Mouse (Mus musculus): ENCODE measurements around the gene Lrp5.
"Not testable (repeated sequence)": the region's sequence is repeated elsewhere in the genome, so short reads cannot be mapped to it uniquely, and the experiment has no call there.

Lrp5 gene

DNA sequence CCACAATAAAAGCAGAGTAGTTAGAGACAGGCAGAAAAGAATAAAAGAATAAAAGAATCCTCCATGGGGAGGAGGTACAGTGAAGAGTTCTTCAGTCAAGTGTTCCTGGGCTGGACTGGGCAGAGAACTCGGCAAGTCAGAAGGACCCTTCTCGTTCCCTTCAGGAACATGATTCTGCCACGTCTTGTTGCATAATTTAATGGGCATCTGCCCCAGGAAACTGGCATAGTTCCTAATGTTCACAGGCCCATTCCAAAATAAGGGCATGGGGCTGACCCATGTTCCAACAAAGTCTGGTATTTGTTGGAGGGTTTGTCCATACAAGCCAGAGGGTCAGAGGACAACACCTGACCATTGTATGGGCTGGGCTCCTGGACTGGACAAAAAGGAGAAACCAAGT lies 8.6 kb upstream of the Lrp5 start:
- DNase-seq = no peak

DNA sequence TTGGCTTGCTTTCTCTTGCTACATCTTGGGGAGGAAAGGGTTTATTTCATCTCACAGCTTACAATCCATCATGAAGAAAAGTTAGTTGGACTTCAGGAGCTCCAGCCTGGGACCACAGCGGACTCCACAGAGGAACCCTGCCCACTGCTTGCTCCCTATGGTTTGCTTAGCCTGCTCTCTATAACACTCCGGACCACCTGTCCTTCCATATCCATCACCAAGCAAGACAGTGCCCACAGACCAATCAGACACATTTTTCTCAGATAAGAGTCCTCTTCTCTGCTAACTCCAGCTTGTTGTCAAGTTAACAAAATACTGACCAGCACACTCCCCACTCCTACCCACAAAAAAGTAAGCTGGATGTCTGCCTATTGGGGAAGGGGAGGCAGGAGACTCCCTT lies 8.1 kb upstream of the Lrp5 start:
- no peak for DNase-seq

DNA sequence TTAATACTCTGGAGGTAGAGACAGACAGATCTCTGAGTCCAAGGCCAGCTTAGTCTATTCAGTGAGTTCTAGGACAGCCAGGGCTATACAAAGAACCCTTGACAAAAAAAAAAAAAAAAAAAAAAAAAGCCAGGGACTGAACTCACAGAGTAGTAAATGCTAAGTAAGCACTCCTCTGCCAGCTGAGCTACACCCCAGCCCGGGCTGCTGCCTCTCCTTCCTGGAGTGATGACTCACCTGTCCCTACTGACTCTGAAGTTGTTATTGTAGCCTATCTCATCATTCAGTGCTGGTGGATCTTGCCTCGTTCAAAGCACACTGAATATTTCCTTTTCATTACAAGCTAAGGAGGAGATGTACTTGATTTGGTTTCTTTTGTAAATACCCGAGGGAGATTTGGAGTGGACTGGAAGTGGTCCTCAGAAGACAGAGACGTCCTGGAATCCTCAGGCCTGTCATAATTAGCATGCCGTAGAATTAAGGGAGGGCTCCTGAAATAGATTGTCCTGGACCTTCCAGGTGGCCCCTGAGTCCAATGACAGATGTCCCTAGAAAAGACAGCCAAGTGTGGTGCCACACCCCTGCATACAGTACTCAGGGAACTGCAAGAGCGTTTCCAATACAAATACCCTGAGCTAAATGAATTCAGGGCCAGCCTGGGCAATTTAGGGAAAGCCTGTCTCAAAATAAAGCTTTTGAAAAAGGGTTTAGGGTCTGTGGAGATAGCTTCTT lies 6.2 kb upstream of the Lrp5 start:
- DNase-seq = peak; percentile 49 to 56

DNA sequence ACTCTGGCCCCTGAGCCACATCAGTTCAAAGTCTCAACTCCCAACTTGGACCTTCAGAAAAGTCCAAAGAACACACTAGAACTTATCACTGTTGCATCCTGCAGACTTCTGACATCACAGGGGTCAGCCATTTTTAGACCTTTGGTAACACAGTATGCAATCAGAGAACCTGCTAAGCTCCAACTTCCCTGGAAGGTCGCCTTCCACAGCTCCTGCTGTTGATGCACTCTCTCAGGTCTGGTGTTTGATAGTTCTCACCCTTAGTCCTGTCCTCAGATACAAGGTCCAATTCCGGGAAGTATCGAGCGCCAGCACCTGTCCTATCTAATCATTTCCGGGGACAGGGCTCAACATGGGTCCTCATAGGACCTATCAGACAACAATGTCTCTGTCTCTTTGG lies 5.0 kb upstream of the Lrp5 start:
- no peak for DNase-seq

DNA sequence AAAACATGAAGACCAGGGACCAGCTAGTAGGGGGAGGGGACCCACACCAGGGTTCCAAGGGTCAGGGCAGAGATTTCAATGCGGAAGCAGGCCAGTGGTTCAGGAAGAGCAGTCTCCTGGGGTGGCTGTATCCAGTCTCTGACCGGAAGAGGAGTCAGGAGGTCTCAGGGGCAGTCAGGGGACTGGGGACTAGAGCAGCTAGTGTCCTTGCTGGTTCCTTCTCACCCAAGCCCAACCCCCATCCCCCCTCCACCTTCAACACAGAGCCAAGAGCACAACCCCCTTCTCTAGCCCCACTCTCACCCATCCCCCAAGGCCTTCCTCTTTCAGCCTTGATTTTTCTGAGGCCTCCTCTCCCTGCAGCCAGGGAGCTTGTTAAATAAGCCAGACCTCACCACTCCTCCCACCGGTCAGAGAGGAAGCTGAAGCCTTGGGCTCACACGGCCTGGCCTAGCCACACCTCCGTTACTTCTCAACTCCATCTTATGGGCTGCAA lies 1.4 kb upstream of the Lrp5 start:
- DNase-seq = no peak

DNA sequence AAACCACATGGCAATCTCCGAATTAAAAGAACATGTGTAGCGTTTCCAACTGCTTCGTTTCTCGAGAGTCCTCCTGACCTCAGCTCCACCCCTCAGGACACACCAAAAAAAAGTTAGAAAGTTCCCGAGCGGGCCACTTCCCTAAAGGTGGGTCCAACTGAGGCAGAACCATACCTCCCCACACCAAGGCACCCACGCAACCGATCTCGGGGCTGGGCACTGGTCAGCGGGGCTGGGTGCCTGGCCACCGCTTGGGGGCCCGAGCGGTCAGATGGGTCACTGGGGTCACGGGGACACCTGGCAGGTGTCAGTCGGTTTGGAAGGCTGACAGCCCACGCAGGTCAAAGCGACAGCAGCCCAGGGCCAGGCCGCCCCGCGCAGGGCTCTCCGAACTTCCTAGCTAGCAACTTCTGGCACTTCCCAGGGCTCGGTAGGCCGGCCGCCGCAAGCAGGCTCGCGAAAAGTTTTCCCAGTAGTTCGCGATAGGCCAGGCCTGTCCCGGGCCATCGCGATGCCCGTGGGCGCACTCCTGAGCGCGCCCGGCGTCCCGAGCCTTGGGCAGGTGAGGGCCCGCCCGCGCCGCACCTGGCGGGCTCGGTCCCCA lies 651 bp downstream of the Lrp5 start:
- DNase-seq = no peak

DNA sequence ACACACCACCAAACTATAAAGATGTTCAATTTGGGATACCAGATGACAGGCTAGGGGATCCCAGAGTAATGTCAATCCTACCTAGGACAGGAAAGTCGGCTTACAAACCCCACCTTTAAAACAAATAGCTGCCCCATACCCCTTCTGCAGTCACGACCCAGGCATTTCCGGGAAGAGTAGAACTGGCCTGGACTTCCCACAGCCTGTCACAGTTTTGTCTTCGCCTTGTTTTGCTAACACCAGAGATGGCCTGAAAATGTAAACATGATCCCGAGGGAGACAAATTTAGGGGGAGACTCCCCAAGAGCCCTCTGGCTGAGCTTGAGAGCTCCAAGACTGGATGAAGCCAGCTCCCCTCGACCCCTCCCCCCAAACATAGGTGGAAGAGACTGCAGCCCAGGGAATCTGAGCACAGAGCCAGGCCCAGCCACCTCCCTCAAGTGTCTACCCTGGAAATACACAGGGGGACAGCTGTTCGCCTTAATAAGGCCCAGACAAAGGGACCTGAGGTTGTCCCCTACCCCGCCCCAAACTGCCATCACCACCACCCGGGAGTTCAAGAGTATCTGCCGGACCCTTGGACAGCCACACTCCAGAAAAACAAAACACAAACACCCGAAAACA lies 1.3 kb downstream of the Lrp5 start:
- no peak for DNase-seq

DNA sequence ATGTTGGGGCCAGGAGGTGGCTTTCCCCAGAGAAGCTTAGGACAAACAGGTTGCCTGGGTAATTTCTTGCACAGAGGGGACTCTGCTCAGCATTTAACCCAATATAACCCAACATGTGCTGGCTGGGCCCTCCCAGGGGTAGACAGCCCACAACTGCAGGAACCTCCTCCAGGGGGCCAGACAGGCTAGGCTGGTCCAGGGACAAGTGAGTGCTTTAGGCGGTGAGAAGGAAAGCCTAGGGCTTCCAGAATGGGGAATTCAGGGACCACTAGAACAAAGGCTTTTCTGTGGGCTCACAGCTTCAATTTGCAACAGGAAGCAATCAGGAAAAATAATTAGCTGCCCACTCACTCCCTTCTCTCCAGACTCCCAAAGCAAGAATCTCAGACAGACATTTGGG lies 1.9 kb downstream of the Lrp5 start:
- DNase-seq = no peak

DNA sequence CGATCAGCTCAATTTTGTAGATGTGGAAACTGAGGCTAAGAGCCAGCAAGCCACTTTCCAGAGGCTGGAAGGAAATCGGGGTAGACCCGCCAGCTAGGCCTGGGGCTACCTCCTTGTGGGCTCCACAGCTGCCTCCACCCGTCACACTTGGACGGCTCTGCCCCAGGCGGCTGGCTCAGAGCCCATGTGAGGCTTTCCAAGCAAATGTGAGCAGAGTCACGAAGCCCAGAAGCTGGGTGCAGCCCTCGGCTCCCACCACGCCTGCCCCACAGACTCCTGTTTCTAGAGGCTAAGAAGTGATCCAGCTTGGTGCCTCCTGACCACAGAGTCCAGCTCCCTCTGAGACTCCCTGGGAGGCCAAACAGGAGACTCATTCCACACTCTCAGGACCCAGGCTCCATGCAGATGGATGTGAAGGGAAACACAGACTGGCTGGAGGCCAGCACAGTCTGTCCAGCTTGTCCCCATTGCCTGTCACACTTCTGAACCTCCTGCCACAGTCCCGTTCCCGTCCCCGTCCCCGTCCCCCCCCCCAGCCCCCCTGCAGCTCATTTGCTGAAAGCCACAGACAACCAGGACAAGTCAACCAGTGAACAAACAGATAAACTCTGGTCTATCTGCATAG lies 4.9 kb downstream of the Lrp5 start:
- peak; percentile 65 to 72 for DNase-seq

DNA sequence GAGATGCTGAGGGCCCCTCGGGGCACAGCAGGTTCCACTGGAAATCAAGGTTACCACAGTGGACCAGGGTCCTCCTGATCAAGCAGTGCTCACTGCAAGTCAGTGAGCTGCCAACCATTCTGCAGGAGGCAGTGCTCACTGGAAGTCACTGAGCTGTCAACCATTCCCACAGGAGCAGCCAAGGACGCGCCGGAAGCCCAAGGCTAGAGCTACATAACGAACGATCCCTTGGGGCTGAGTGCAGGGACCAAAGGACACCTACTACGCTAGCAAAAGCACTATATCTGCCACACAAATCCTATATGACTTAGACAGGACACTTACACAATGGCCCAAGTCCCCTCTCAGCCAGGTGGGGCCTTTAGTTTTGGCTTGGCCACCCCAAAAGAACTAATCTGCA lies 5.6 kb downstream of the Lrp5 start:
- DNase-seq = no peak

DNA sequence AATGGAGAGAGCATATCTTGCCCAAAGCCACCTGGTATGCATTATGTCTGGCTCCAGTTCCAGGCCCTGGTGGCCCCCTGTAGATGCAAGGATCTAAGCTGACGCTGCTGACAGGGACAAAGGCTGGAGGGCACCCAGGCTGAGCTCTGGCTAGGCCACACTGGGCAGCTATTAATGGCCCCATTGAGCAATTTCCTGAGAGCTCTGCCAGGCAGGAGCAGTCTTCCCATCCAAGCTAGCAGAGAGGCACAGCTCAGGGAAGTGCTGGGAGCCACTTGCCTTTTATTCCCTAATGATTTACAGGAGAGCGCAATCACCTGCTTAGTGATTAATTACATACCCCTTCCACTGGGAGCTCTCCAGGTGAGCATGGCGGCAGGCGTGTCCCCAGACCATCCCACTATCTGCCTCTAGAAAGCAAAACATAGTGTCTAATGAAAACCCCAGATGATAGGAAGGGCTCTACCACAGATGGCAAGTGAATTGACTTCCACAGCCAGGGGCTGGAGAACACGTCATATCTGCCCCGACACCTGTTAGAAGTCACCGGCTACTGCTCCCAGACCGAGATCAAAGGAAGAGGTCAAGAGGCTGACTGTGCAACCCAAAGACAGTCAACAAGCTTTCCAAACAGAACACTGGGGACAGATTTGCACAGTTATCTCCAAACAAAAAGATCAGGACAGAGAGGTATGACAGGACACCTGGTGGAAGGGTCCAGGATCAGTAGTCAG lies 12.1 kb downstream of the Lrp5 start:
- no peak for DNase-seq

DNA sequence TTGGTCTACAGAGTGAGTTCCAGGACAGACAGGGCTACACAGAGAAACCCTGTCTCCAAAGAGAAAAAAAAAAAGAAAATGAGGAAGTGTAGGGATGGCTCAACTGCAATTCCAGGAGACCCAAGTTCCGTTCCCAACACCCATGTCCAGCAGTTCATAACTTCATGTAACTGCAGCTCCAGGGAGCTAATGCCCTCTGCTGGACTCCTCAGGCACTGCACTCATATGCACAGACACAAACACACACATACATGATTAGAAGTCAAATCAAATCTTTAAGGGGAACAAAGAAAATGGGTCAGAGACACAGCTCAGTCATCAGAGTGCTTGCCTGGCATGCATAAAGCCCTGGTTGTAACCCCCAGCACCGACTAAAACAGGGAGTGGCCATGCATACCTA lies 13.2 kb downstream of the Lrp5 start:
- DNase-seq = no peak

DNA sequence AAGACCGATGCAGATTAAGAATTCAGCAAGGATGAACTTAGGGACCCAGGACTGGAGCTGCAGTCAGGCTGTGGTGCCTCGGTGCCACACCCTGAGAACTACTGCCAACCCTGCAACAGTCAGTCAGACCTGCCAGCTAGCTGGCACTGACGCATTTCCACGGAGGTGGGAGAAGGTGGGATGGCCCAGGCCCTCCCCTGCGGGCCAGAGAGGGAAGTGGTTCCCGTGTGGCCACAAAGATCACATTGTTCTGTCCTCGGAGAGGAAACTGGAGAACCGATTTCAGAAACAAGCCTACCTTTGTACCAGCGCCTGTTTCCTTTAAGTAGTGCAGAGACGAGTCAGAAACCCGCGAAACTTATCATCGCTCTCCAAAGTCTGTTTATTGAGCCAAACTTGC lies 17.3 kb downstream of the Lrp5 start:
- no peak for DNase-seq

DNA sequence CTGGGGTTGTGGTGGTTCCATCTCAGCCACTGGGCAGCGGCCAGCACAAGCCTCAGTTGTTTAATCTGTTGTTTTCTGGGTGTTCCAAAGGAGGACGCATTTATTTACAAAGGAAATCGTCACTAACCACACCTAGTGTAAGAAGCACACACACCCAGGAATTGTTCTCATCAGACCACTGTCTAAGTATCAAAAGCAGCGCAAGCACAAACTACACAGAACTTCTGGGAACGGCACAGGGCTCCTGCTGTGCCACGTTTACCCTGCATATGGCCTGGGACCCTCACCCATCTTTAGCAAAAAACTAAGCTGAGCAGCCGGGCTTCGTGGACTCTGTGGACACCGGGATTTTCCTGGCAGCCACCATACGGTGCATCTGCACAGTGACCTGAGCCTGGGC lies 17.8 kb downstream of the Lrp5 start:
- no peak for DNase-seq

DNA sequence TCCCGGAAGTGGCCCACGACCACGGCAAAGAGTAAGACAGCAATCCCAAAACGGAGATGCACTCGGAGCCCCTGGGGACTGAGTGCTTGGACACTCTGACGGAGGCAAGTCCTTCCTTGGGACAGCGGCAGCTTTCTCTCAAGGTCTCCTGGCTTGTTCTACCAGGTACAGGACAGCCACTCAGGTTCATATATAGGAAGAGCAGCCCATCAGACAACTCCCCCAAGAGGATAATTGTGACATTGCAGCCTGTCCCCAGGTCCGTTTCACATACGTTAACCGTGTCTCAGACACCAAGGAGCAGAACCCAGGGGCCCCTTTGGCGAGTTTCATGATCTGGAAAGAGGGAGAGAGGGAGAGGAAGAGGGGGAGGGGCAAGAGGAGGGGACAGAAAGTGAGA lies 18.4 kb downstream of the Lrp5 start:
- DNase-seq = no peak

DNA sequence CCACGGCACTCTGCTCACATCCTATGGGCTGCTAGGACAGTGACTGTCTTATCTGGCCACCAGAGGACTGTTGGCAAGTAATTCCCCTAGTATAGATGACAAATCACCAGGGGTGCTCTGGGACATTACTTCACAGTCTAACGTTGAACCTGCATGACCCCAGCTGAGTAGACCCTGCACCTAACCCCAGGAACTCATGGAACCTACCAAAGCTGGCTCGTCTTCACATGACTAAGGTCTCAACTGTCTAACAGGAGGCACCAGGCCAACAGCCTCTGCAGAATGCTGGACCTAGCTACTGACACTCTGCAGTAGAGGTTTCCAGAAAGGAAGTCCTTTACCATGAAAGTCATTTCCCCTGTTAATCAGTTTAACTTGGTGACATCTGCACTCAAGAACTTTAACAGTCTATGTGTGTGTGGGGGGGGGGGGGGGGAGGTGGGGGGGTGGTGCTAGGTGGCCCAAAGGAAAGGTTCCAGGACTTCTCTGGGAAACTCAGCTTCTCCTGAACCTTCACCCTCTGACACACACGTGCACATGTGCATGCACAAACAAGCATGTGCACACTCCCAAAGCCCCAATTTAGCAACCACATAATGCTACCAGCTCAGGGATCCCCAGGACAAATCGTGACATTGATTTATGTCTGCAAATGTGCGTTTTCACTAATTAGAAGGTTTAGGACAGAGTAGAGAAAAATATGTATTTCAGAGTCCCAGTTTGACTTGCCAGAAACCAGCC lies 19.0 kb downstream of the Lrp5 start:
- no peak for DNase-seq

DNA sequence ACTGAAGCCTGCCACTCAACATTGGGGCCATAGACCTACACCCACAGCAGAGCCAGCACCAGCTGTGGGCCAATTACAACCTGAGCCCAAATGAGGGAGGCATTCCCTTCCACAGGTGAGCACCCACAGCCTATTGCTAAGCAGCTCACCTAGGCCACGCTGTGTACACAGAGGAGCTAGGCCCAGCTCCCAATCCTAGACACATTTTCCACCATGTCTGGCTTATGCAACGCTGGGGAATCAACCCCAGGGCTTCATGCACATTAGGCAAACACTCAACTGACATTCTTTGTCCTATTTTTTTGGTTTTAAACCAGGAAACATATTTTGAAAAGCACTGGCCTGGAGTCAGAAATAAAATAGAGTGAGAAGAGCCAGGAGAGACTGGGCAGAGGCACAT lies 19.7 kb downstream of the Lrp5 start:
- no peak for DNase-seq

DNA sequence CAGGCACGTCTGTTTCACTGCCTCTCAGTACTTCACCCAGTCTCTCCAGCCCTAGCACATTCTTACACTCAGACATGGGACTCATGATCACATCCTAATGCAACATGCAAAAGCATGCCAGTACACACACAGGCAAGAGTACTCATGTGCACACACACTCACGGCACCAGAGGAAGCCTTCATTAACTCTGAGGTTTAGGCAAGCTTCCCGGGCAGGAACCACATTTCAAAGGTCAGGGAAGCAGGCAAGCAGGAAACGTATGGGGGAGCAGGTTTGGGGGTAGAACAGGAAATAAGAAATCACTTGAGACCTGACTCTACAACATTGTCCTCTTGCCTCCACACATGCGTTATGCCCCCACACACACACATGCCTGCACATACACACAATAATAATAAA lies 20.9 kb downstream of the Lrp5 start:
- no peak for DNase-seq

DNA sequence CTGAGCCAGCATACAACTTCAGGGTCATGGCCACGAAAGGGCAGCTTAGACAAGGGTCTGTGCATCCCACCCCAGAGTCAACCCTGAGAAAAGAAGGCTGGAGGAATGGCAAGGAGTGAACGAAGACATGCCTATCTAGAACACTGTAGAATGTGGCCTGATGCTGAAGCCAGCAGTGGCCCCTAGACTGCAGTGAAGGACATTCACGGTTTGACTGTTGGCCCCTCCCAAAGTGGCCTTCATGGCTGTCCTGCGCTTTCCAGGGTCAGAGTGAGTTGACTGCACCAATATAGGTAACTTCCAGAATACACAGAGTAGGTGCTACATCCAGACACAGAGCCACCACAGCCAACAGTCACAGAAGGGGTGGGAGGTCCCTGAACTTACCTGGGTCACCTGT lies 28.4 kb downstream of the Lrp5 start:
- no peak for DNase-seq

DNA sequence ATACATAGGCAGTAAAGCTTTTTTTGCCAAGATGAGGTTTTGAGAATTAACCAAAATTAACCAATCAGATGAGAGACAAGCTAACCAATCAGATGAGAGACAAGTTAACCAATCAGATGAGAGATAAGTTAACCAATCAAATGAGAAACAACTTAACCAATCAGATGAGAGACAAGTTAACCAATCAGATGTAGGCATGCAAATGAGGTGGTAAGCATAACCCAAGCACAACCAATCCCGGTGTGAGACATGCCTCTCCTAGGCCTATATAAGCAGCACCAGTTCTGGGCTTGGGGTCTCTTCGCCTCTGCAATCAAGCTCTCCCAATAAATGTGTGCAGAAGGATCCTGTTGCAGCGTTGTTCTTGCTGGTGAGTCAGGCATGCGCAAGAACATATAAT lies 29.3 kb downstream of the Lrp5 start:
- DNase-seq = not testable (repeated sequence)

DNA sequence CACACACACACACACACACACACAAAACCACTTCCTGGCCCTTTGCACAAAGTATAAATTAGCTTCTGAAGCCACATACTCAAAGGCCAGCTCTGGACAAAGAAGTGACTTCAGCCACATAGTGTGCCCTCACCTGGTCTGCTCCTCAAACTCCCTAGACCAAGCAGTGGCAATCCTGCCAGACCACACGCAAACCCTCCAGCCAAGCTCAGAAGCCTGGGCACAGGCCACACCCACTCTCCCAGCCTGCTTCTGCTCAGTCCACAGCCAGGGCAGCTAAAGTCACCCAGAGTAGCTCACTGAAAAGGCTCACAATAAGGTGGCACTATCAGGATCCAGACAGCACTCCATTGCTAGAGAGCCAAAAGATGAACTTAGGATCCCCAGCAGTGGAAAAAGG lies 30.2 kb downstream of the Lrp5 start:
- no peak for DNase-seq

DNA sequence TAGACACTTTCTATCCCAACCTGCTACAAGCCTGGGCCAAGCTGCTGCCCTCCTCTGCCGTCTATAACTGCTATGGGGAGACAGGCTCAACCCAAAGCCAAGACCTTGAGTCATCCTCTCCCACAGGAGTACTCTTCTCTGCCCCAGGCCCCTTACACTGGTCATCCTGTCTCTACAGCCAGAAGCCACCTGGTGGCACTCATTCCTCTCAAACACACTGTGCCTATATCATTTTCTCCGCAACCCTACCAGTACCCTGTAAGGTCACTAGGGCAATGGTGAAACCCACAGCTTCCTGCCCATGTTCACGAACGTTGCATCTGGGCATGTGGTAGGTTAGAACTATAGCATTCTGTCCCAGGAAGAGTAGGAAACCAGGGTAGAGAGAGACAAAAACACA lies 31.4 kb downstream of the Lrp5 start:
- DNase-seq = no peak

DNA sequence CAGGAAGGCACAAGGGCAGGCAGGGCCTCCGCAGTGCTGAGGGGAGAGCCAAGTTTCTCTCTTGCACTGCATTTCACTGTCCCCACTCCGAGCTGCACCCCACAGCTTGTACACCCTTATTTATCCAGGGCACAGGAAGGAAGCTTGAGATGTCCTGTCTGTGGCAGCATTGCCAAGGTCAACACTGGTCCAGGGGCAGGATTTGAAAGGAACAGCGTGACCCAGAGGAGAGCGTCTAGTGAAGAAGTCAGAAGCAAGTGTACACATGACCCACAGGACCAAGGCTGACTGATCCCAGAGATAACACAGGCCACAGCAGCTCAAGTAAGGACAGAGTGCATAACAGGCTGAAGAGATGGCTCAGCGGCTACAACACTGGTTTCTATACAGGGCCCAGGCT lies 32.3 kb downstream of the Lrp5 start:
- no peak for DNase-seq

Measured in cerebellum, postnatal 25 days (tissue).